Mouse (Mus musculus): ENCODE data around the gene Fam131c. TPM values are rescaled to one million over a fixed set of nuclear protein-coding genes. Genes with fewer than 3 reads are reported as not detected.
A peak's percentile ranks its signal among the peaks of the same experiment; 100 is the strongest.

The Fam131c gene
- total and polyA plus RNA-seq, 3 experiments: not detected

DNA sequence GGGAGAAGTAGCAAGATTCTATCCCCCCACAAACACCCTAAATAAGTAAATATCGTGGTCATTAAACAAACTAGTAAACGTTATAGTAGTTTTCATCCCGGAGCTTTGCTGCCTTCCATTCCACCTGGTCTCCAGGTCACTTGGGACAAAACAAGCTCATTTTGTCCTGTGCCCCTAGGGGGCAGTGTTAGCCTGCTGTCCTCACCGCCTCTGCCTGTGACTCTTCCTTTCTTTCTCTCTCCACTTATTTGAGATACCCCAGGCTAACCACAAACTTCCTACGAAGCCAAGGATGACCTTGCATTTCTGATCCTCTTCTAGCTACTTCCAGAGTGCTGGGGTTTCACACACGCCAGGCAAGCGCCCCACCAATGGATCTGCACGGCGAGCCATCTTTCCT, 63.0 kb downstream of the Fam131c start:
- TF ChIP-seq SMC3 (IDR thresholded peaks at IDR 0.05; ENCODE audit: low read depth, low read length) (peak; percentile 83), MYC (IDR thresholded peaks at IDR 0.05; ENCODE audit: low read depth, low read length) (no peak), NRF1 (IDR thresholded peaks at IDR 0.05; ENCODE audit: low read depth, low read length) (no peak), E2F4 (IDR thresholded peaks at IDR 0.05; ENCODE audit: insufficient replicate concordance, low read depth, low read length) (no peak), CTCF (conservative IDR thresholded peaks at IDR 0.05 in 1 of 2, IDR thresholded peaks at IDR 0.05 in 1 of 2; ENCODE audit: low read depth in 2 of 2, low read length in 2 of 2) (peak; percentile 92 to 94), NELFE (IDR thresholded peaks at IDR 0.05; ENCODE audit: low read depth, low read length) (peak; percentile 25; the same call in 1 of the 2 replicates), ELF1 (IDR thresholded peaks at IDR 0.05; ENCODE audit: low read depth, low read length) (no peak), IRF4 (IDR thresholded peaks at IDR 0.05; ENCODE audit: low read depth, low read length) (0 out of 2 replicates have a peak, but pooled peaks have one; percentile 22), CHD1 (IDR thresholded peaks at IDR 0.05; ENCODE audit: low read depth, low read length) (no peak), RAD21 (IDR thresholded peaks at IDR 0.05; ENCODE audit: low read depth, low read length) (peak; percentile 94), TCF12 (IDR thresholded peaks at IDR 0.05; ENCODE audit: low read depth, low read length) (peak; percentile 30; the same call in 1 of the 2 replicates), ZC3H11A (IDR thresholded peaks at IDR 0.05; ENCODE audit: low read depth, low read length) (peak; percentile 31)

DNA sequence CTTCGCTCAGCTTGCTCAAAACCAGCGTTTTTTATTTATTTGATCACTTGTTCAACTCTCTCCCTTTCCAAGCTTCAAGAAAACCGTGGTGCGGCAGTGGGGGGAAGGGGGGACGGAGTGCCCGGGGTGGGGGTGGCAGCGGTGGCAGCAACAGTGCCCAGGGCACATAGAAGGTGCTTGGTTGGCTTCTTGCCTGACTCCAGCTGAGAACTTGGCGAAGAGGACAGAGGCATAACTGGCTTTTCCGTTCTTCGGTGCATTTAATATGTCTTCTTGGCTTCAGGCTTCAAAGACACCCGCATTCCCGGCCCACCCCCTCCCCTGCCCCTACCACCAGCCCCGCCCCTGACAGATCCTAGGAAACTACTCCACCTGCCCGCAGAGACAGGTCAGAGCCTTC, 64.6 kb downstream of the Fam131c start:
- in situ Hi-C loops (cut with MboI; ENCODE audit: low pct_ligation_motif_present, low pct_unique_long_range_greater_than_20kb, low sequenced_read_pairs) (no loop called here), dilution Hi-C loops (cut with MboI; ENCODE audit: extremely low pct_ligation_motif_present, extremely low pct_unique_long_range_greater_than_20kb, low sequenced_read_pairs) (no loop called here)
- Histone ChIP-seq H3K4me3 (replicated peaks in 1 of 3; ENCODE audit: low read depth in 2 of 3, low read length in 2 of 3, poor library complexity in 1 of 3) (no peak overlapping the region), H3K36me3 (replicated peaks in 1 of 2; ENCODE audit: control insufficient read depth in 1 of 2, insufficient read depth in 1 of 2, low read length in 1 of 2) (no peaks in the 10 kb centered on the region), H3K27ac (ENCODE audit: insufficient read depth, low read depth) (no peak overlapping the region), H3K79me2 (replicated peaks; ENCODE audit: control insufficient read depth, extremely low read depth, insufficient read depth, poor library complexity, severe bottlenecking) (no peaks in the 10 kb centered on the region), H3K9me3 (replicated peaks; ENCODE audit: low read length) (no peaks in the 10 kb centered on the region), H3K4me1 (ENCODE audit: control insufficient read depth in 1 of 2, insufficient read depth in 2 of 2) (no peaks in the 10 kb centered on the region; a peak in 1 of 4 replicates), H3K4me2 (ENCODE audit: insufficient read depth, low read depth, poor library complexity, severe bottlenecking) (no peak overlapping the region), H3K27me3 (replicated peaks) (no peaks in the 10 kb centered on the region), H3K9ac (ENCODE audit: insufficient read depth, low read depth) (no peak overlapping the region)
- no peak for DNase-seq (ENCODE audit: extremely low read depth)
- TF ChIP-seq CTCF (conservative IDR thresholded peaks at IDR 0.05 in 1 of 2, IDR thresholded peaks at IDR 0.05 in 1 of 2; ENCODE audit: low read depth in 2 of 2, low read length in 2 of 2) (no peak), UBTF (IDR thresholded peaks at IDR 0.05; ENCODE audit: low read depth, low read length) (no peak)

More for the DNA sequence above, 63.0 kb downstream of the Fam131c start:
- Histone ChIP-seq H3K4me1 (ENCODE audit: control insufficient read depth in 1 of 2, insufficient read depth in 2 of 2) (peaks cover 3 to 15% of the 10 kb centered on the region in 2 experiments; a peak in 3 of 4 replicates), H3K79me2 (replicated peaks; ENCODE audit: control insufficient read depth, extremely low read depth, insufficient read depth, poor library complexity, severe bottlenecking) (no peaks in the 10 kb centered on the region), H3K9me3 (replicated peaks; ENCODE audit: low read length) (no peaks in the 10 kb centered on the region), H3K4me2 (ENCODE audit: insufficient read depth, low read depth, poor library complexity, severe bottlenecking) (no peak overlapping the region), H3K4me3 (replicated peaks in 1 of 3; ENCODE audit: low read depth in 2 of 3, low read length in 2 of 3, poor library complexity in 1 of 3) (no peak overlapping the region), H3K27me3 (replicated peaks) (peaks cover 1% of the 10 kb centered on the region), H3K36me3 (replicated peaks in 1 of 2; ENCODE audit: control insufficient read depth in 1 of 2, insufficient read depth in 1 of 2, low read length in 1 of 2) (no peaks in the 10 kb centered on the region), H3K9ac (ENCODE audit: insufficient read depth, low read depth) (no peak overlapping the region), H3K27ac (ENCODE audit: insufficient read depth, low read depth) (no peak overlapping the region)
- peak; percentile 62 for DNase-seq (ENCODE audit: extremely low read depth)
- dilution Hi-C loops (cut with MboI; ENCODE audit: extremely low pct_ligation_motif_present, extremely low pct_unique_long_range_greater_than_20kb, low sequenced_read_pairs): no loop called here
- in situ Hi-C loops (cut with MboI; ENCODE audit: low pct_ligation_motif_present, low pct_unique_long_range_greater_than_20kb, low sequenced_read_pairs): no loop called here

DNA sequence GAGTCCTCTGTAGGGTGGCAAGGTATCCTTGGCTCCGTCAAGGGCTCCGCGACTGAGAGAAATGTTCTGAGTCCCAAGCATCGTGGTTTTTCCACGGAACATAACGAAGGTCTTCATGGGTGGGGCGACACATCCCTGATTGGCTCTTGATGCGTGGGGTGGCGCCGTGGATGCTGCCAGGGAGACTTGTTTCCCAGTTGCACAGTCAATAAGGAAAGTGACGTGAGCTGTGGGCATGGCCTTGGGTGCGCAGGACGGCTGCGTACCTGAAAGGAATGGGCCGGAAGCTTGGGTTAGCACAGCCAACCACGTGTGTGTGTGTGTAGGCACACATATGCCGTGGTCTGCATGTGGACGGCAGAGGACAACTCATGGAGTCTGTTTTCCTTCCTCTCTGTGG, 65.2 kb downstream of the Fam131c start:
- Histone ChIP-seq H3K4me2 (ENCODE audit: insufficient read depth, low read depth, poor library complexity, severe bottlenecking) (no peak overlapping the region), H3K27ac (ENCODE audit: insufficient read depth, low read depth) (no peak overlapping the region), H3K36me3 (replicated peaks in 1 of 2; ENCODE audit: control insufficient read depth in 1 of 2, insufficient read depth in 1 of 2, low read length in 1 of 2) (no peaks in the 10 kb centered on the region), H3K9me3 (replicated peaks; ENCODE audit: low read length) (no peaks in the 10 kb centered on the region), H3K4me1 (ENCODE audit: control insufficient read depth in 1 of 2, insufficient read depth in 2 of 2) (no peaks in the 10 kb centered on the region; a peak in 1 of 4 replicates), H3K9ac (ENCODE audit: insufficient read depth, low read depth) (no peak overlapping the region), H3K27me3 (replicated peaks) (no peaks in the 10 kb centered on the region), H3K79me2 (replicated peaks; ENCODE audit: control insufficient read depth, extremely low read depth, insufficient read depth, poor library complexity, severe bottlenecking) (no peaks in the 10 kb centered on the region), H3K4me3 (replicated peaks in 1 of 3; ENCODE audit: low read depth in 2 of 3, low read length in 2 of 3, poor library complexity in 1 of 3) (no peak overlapping the region)
- dilution Hi-C loops (cut with MboI; ENCODE audit: extremely low pct_ligation_motif_present, extremely low pct_unique_long_range_greater_than_20kb, low sequenced_read_pairs) (no loop called here), in situ Hi-C loops (cut with MboI; ENCODE audit: low pct_ligation_motif_present, low pct_unique_long_range_greater_than_20kb, low sequenced_read_pairs) (no loop called here)
- TF ChIP-seq ZNF384 (IDR thresholded peaks at IDR 0.05; ENCODE audit: low read depth, low read length): no peak
- TF ChIP-seq POLR2A (IDR thresholded peaks at IDR 0.05; ENCODE audit: low read depth, low read length): no peak
- no peak for TF ChIP-seq ZC3H11A (IDR thresholded peaks at IDR 0.05; ENCODE audit: low read depth, low read length)
- no peak for TF ChIP-seq CHD2 (IDR thresholded peaks at IDR 0.05; ENCODE audit: low read length)
- TF ChIP-seq SMC3 (IDR thresholded peaks at IDR 0.05; ENCODE audit: low read depth, low read length): no peak
- TF ChIP-seq TCF12 (IDR thresholded peaks at IDR 0.05; ENCODE audit: low read depth, low read length): no peak
- TF ChIP-seq MEF2A (IDR thresholded peaks at IDR 0.05; ENCODE audit: borderline replicate concordance, low read depth, low read length): no peak
- TF ChIP-seq EP300 (IDR thresholded peaks at IDR 0.05; ENCODE audit: low read length): no peak
- TF ChIP-seq ELF1 (IDR thresholded peaks at IDR 0.05; ENCODE audit: low read depth, low read length): no peak
- no peak for TF ChIP-seq NRF1 (IDR thresholded peaks at IDR 0.05; ENCODE audit: low read depth, low read length)
- no peak for TF ChIP-seq ZKSCAN1 (IDR thresholded peaks at IDR 0.05; ENCODE audit: borderline replicate concordance, low read depth, low read length)
- no peak for TF ChIP-seq TBP (conservative IDR thresholded peaks at IDR 0.05; ENCODE audit: low read depth, low read length)
- TF ChIP-seq JUND (conservative IDR thresholded peaks at IDR 0.05; ENCODE audit: low read depth, low read length): no peak
- TF ChIP-seq ETS1 (conservative IDR thresholded peaks at IDR 0.05; ENCODE audit: low read depth, low read length): no peak
- no peak for TF ChIP-seq RAD21 (IDR thresholded peaks at IDR 0.05; ENCODE audit: low read depth, low read length)
- TF ChIP-seq CHD1 (IDR thresholded peaks at IDR 0.05; ENCODE audit: low read depth, low read length): no peak
- no peak for TF ChIP-seq MAX (IDR thresholded peaks at IDR 0.05; ENCODE audit: low read length)
- TF ChIP-seq CTCF (conservative IDR thresholded peaks at IDR 0.05 in 1 of 2, IDR thresholded peaks at IDR 0.05 in 1 of 2; ENCODE audit: low read depth in 2 of 2, low read length in 2 of 2): no peak
- DNase-seq (ENCODE audit: extremely low read depth): no peak

Data from CH12.LX (cell line).